Mouse (Mus musculus) kidney, embryonic 14.5 days (tissue): ENCODE results near the gene Foxn3. TPM values are rescaled to one million over a fixed set of nuclear protein-coding genes. Genes with fewer than 3 reads are reported as not detected.

Experiments
- ATAC-seq: fragments of 200-750 bp; cut with Nextera tagmentation; 2 replicates; pipeline ENCODE4 v1.8.0; 2017; ENCODE audit warnings: moderate number of reproducible peaks, mild to moderate bottlenecking, moderate TSS enrichment, moderate library complexity; ENCODE audit not compliant: low FRiP score, low TSS enrichment
- H3K27ac ChIP-seq: fragments of 300-500 bp; sonication (generic); 2 replicates; pipeline ENCODE4 v1.5.1; 2014; ENCODE audit warnings: low read depth, mild to moderate bottlenecking, low read length, moderate library complexity, mixed read lengths
- H3K27me3 ChIP-seq: fragments of 300-500 bp; sonication (generic); 2 replicates; pipeline ENCODE4 v1.6.1; 2014; ENCODE audit warnings: mild to moderate bottlenecking, low read length; ENCODE audit not compliant: control insufficient read depth, insufficient read depth
- H3K36me3 ChIP-seq: fragments of 300-500 bp; sonication (generic); 2 replicates; pipeline ENCODE4 v1.6.1; 2014; ENCODE audit warnings: low read length, mixed read lengths; ENCODE audit not compliant: control insufficient read depth, insufficient read depth
- H3K4me1 ChIP-seq: fragments of 300-500 bp; sonication (generic); 2 replicates; pipeline ENCODE4 v1.6.1; 2014; ENCODE audit warnings: low read length, mixed read lengths; ENCODE audit not compliant: control insufficient read depth, insufficient read depth
- H3K4me2 ChIP-seq: fragments of 300-500 bp; sonication (generic); replicated peaks from 2 replicates; pipeline ENCODE4 v1.6.1; 2014; ENCODE audit warnings: low read depth, mild to moderate bottlenecking, low read length
- H3K4me3 ChIP-seq: fragments of 300-500 bp; sonication (generic); 2 replicates; pipeline ENCODE4 v1.5.1; 2014; ENCODE audit warnings: mild to moderate bottlenecking, low read length
- H3K9ac ChIP-seq: fragments of 300-500 bp; sonication (generic); 2 replicates; pipeline ENCODE4 v1.6.1; 2014; ENCODE audit warnings: low read depth, mild to moderate bottlenecking, low read length, moderate library complexity
- H3K9me3 ChIP-seq: fragments of 300-500 bp; sonication (generic); 2 replicates; pipeline ENCODE4 v1.6.1; 2016; ENCODE audit warnings: low read length; ENCODE audit not compliant: control insufficient read depth
- WGBS: fragments of 180-500 bp; shearing (Covaris S2); extraction: QIAGEN DNeasy Blood & Tissue Kit; methylation state at CpG from one replicate; pipeline ENCODE4 v1.1.7; 2014; 5-methylcytosine and 5-hydroxymethylcytosine counted together
- polyA plus RNA-seq: library from polyadenylated mRNA; unstranded; fragments of >200 nt; fragmentation: Nextera tagmentation; extraction: Ambion mirVana; gene quantifications from 2 replicates; pipeline ENCODE4 v1.2.1, GENCODE M21; 2014

Foxn3 gene
- polyA plus RNA-seq, 1 experiment from 2014 or later, result 70.2 TPM

- no peak overlapping the region for H3K27ac ChIP-seq
- H3K9ac ChIP-seq, result no peak overlapping the region
- no peak overlapping the region for H3K4me2 ChIP-seq
- no peaks in the 10 kb centered on the region for H3K36me3 ChIP-seq
- ATAC-seq, result no peak
- 78% methylated on average over 6 of the region's 6 CpGs for WGBS
- no peaks in the 10 kb centered on the region for H3K9me3 ChIP-seq
- H3K4me3 ChIP-seq, result no peak overlapping the region
- peaks cover 15% of the 10 kb centered on the region; the same call in 1 of the 2 replicates for H3K4me1 ChIP-seq
- H3K27me3 ChIP-seq, result no peaks in the 10 kb centered on the region
Measured at GRCm38 (mm10) chr12:99286662-99287061, 276.7 kb downstream of the Foxn3 start.

GRCm38 (mm10) chr12:99285656-99286055 is 277.7 kb downstream of the Foxn3 start:
- H3K27me3 ChIP-seq, result no peaks in the 10 kb centered on the region
- H3K9me3 ChIP-seq, result no peaks in the 10 kb centered on the region
- no peak overlapping the region for H3K4me3 ChIP-seq
- H3K36me3 ChIP-seq, result no peaks in the 10 kb centered on the region
- H3K4me1 ChIP-seq, result peaks cover 17% of the 10 kb centered on the region; the same call in 1 of the 2 replicates
- ATAC-seq, result no peak
- H3K9ac ChIP-seq, result no peak overlapping the region
- no peak overlapping the region for H3K27ac ChIP-seq
- 89% methylated on average over 8 of the region's 8 CpGs for WGBS
- H3K4me2 ChIP-seq, result no peak overlapping the region

GRCm38 (mm10) chr12:99285199-99285598 is 278.2 kb downstream of the Foxn3 start:
- H3K4me1 ChIP-seq, result peaks cover 21% of the 10 kb centered on the region; the same call in 1 of the 2 replicates
- no peaks in the 10 kb centered on the region for H3K36me3 ChIP-seq
- no peak overlapping the region for H3K4me3 ChIP-seq
- H3K27me3 ChIP-seq, result no peaks in the 10 kb centered on the region
- no peaks in the 10 kb centered on the region for H3K9me3 ChIP-seq
- peak; percentile 29; the same call in 1 of the 2 replicates for ATAC-seq
- H3K9ac ChIP-seq, result no peak overlapping the region
- 60% methylated on average over 9 of the region's 9 CpGs for WGBS
- no peak overlapping the region for H3K4me2 ChIP-seq
- no peak overlapping the region for H3K27ac ChIP-seq

- no peak overlapping the region for H3K9ac ChIP-seq
- H3K4me2 ChIP-seq, result no peak overlapping the region
- H3K4me1 ChIP-seq, result peaks cover 23% of the 10 kb centered on the region; the same call in 1 of the 2 replicates
- no peaks in the 10 kb centered on the region for H3K36me3 ChIP-seq
- H3K4me3 ChIP-seq, result no peak overlapping the region
- H3K27me3 ChIP-seq, result no peaks in the 10 kb centered on the region
- WGBS, result 62% methylated on average over 8 of the region's 8 CpGs
- peak; percentile 17; the same call in 1 of the 2 replicates for ATAC-seq
- peak overlapping the region; percentile 17; the same call in 1 of the 2 replicates for H3K27ac ChIP-seq
- H3K9me3 ChIP-seq, result no peaks in the 10 kb centered on the region
Measured at GRCm38 (mm10) chr12:99284419-99285069, 278.8 kb downstream of the Foxn3 start.

- Histone ChIP-seq H3K27ac (no peak overlapping the region), H3K4me3 (no peak overlapping the region), H3K27me3 (no peaks in the 10 kb centered on the region), H3K9me3 (no peaks in the 10 kb centered on the region), H3K9ac (no peak overlapping the region), H3K36me3 (no peaks in the 10 kb centered on the region), H3K4me2 (no peak overlapping the region), H3K4me1 (peaks cover 23% of the 10 kb centered on the region; the same call in 1 of the 2 replicates)
- 91% methylated on average over 13 of the region's 13 CpGs for WGBS
- ATAC-seq, result no peak
Measured at GRCm38 (mm10) chr12:99280826-99281225, 282.6 kb downstream of the Foxn3 start.

- Histone ChIP-seq H3K4me1 (peaks cover 22% of the 10 kb centered on the region; the same call in 1 of the 2 replicates), H3K36me3 (no peaks in the 10 kb centered on the region), H3K27ac (no peak overlapping the region), H3K27me3 (no peaks in the 10 kb centered on the region), H3K9ac (no peak overlapping the region), H3K4me3 (no peak overlapping the region), H3K9me3 (no peaks in the 10 kb centered on the region), H3K4me2 (no peak overlapping the region)
- no peak for ATAC-seq
- WGBS, result 81% methylated on average over 4 of the region's 4 CpGs
Measured at GRCm38 (mm10) chr12:99280291-99280690, 283.1 kb downstream of the Foxn3 start.

GRCm38 (mm10) chr12:99279426-99279825 is 284.0 kb downstream of the Foxn3 start:
- no peak for ATAC-seq
- Histone ChIP-seq H3K27ac (no peak overlapping the region), H3K9ac (no peak overlapping the region), H3K36me3 (no peaks in the 10 kb centered on the region), H3K4me3 (no peak overlapping the region), H3K9me3 (no peaks in the 10 kb centered on the region), H3K27me3 (no peaks in the 10 kb centered on the region), H3K4me2 (no peak overlapping the region), H3K4me1 (peaks cover 13% of the 10 kb centered on the region; the same call in 1 of the 2 replicates)
- 60% methylated on average over 4 of the region's 4 CpGs for WGBS

GRCm38 (mm10) chr12:99274589-99274988 is 288.8 kb downstream of the Foxn3 start:
- H3K4me3 ChIP-seq, result no peak overlapping the region

GRCm38 (mm10) chr12:99269396-99269795 is 294.0 kb downstream of the Foxn3 start:
- Histone ChIP-seq H3K4me3 (no peak overlapping the region), H3K27me3 (no peaks in the 10 kb centered on the region), H3K4me2 (no peak overlapping the region), H3K36me3 (no peaks in the 10 kb centered on the region), H3K9me3 (no peaks in the 10 kb centered on the region), H3K9ac (no peak overlapping the region), H3K27ac (no peak overlapping the region), H3K4me1 (0 out of 2 replicates have a peak, but pooled peaks cover 3% of the 10 kb centered on the region)
- no peak for ATAC-seq
- WGBS, result 56% methylated on average over 8 of the region's 8 CpGs

More at GRCm38 (mm10) chr12:99274589-99274988, 288.8 kb downstream of the Foxn3 start:
- H3K4me2 ChIP-seq, result no peak overlapping the region
- no peaks in the 10 kb centered on the region for H3K36me3 ChIP-seq
- no peaks in the 10 kb centered on the region for H3K9me3 ChIP-seq
- H3K9ac ChIP-seq, result no peak overlapping the region
- no peak overlapping the region for H3K27ac ChIP-seq
- WGBS, result 90% methylated on average over 1 of the region's 1 CpGs
- no peaks in the 10 kb centered on the region for H3K27me3 ChIP-seq
- 0 out of 2 replicates have a peak, but pooled peaks cover 3% of the 10 kb centered on the region for H3K4me1 ChIP-seq
- ATAC-seq, result no peak
